Mouse (Mus musculus) granulocyte monocyte progenitor cell, adult 5-6 weeks (primary cell): ENCODE measurements around the gene Slc9a5. TPM values are rescaled to one million over a fixed set of nuclear protein-coding genes. Genes with fewer than 3 reads are reported as not detected.

Experiments used
- ATAC-seq: replicated peaks from 2 replicates; pipeline ENCODE4 v1.8.0; 2016; ENCODE audit warnings: mild to moderate bottlenecking, moderate TSS enrichment, inconsistent platforms; ENCODE audit not compliant: poor library complexity, severe bottlenecking
- total RNA-seq, 2 experiments: library from RNA; stranded (forward) in 1 of 2; stranded (reverse) in 1 of 2; fragments of 200-712, 200-1000 nt in 1 of 2; fragments of >200 nt in 1 of 2; fragmentation: Nextera tagmentation in 1 of 2; gene quantifications; 2 replicates each; pipeline ENCODE4 v1.2.3; 2014 to 2017

Slc9a5 gene
- total RNA-seq, 2 experiments from 2014 or later, result 0.41 to 0.82 TPM

GRCm38 (mm10) chr8:105349096-105349771 is 591 bp downstream of the Slc9a5 start:
- ATAC-seq, result 0 out of 2 replicates have a peak, but pooled peaks have one; percentile 3

DNA sequence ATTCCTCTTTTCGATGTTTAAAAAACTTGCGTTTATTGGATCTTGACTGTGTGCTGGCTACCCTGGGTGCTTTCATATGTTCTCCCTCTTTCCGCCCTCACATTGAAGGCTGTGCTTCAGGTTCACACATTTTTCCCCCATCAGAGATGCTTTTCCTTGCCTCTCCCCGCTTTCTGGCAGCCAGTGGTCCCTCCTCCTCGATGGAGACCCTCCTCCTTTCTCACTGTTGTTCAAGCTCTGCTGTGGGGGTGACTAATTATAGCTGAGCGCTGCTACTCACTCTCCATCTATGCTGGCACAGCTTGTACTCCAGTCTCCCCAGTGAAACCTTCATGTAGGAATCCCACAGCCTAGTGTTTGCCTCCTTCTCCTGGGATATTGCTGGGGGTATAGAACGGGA is 1.5 kb downstream of the Slc9a5 start:
- no peak for ATAC-seq

- no peak for ATAC-seq
These were observed 5.0 kb downstream of the Slc9a5 start for GRCm38 (mm10) chr8:105353583-105354135.

- ATAC-seq, result no peak
These were observed 5.9 kb downstream of the Slc9a5 start for GRCm38 (mm10) chr8:105354549-105354948.

DNA sequence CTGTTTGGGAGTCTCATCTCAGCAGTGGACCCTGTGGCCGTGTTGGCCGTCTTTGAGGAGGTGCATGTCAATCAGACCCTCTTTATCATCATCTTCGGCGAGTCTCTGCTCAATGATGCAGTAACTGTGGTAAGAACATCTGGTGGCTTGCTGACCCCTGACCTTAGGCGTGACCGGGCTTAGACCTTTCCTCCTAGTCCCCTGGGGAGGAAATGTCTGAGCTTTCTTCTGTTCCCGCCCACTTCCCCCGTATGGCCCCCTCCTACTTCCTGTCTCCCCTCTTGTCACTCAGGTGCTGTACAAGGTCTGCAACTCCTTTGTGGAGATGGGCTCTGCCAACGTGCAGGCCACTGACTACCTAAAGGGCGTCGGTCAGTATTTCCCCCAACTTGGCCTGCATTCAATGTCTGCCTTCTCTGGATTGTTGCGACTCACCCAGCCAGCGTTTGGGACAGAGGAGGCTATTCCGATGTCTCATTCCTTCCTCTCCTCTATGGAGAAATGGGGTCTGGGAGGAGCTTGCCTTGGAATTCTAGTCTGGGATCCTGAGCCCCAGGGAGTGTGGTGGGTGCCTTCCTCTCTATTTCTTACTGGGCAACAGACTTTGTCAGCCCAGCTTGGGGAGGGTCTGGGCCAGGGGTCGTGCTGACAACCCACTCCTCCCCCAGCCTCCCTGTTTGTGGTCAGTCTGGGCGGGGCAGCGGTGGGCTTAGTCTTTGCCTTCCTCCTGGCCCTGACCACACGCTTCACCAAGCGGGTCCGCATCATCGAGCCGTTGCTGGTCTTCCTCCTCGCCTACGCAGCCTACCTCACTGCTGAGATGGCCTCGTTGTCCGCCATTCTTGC is 6.8 kb downstream of the Slc9a5 start:
- peak; percentile 41; the same call in 1 of the 2 replicates for ATAC-seq

DNA sequence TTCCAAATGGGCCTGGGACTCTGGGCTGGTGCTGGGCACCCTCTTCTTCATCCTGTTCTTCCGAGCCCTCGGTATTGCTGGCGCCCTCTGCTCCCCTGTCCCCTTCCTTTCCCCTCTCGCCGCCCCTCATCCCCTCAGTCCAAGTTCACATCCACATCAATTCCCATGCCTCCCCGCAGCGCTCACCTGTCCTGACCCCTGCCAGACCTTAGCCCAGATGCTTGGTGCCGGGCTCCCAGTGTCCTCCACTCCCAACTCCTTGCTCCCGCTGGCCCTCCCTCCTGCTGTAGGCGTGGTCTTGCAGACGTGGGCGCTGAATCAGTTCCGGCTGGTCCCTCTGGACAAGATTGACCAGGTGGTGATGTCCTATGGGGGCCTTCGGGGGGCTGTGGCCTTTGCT is 8.0 kb downstream of the Slc9a5 start:
- ATAC-seq, result no peak

GRCm38 (mm10) chr8:105359208-105359607 is 10.6 kb downstream of the Slc9a5 start:
- ATAC-seq, result no peak

DNA sequence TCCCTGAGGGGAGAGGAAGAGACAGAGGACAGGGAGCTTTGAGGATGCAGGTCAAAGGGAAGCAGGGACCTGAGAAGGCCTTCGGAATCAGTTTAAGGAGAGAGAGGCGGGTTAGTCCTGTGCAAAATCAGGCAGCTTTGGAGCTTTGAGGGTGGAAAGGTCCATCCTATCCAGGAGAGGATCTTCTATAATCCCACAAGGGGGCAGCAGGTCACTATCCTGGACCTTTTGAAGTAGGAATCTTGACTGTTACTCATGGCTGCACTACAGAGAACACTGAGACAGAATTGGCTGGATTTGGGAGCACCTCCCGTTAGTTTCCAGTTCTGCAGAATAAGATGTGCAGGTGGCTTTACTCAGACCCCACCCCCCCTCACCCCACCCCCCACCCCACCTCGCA is 11.0 kb downstream of the Slc9a5 start:
- ATAC-seq, result no peak

DNA sequence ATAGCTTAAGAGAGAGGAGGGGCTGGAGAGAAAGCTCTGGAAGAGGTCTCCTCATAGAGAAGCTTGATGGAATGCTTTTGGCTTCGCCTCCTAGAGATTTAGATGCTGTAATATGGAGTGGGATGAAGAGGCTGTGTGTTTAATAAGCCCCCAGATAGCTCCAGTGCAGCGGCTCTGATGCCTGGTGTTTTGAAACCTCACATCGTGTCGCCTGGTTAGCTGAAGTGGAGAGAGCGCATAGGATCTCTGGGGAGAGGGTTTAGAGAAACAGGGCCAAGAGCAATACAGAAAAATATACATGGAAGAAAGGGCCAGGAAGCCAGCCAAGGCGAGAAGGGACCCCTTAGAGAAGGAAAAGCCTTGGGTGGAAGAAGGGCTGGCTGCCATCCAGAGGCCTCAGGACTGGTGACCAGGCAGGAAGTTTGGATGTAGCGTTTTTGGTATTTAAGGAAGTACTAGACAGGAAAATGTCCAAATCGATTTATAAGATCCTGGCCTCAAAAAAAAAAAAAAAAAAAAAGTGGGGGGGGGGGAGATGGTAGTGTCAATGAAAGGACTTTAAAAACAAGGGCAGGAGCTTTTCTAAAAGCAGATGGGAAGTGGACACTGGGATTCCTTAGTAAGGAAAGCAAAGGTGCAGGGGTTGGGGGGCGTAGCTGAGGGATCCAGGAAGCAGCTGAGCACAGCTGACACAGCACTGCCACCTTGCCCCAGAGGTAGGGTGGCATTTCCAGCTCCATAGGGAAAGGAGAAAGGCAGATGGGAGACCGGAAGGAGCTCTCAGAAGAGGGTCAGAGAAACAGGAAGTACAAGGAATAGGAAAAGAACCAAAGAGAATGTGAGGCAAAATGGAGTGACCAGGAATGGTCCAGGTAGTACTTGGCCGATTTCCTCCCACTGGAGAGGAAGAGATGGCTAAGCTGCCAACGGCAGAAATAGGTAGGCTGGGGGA is 13.4 kb downstream of the Slc9a5 start:
- ATAC-seq, result peak; percentile 44; the same call in 1 of the 2 replicates

GRCm38 (mm10) chr8:105367107-105367506 is 18.5 kb downstream of the Slc9a5 start:
- ATAC-seq, result peak; percentile 50; the same call in 1 of the 2 replicates

DNA sequence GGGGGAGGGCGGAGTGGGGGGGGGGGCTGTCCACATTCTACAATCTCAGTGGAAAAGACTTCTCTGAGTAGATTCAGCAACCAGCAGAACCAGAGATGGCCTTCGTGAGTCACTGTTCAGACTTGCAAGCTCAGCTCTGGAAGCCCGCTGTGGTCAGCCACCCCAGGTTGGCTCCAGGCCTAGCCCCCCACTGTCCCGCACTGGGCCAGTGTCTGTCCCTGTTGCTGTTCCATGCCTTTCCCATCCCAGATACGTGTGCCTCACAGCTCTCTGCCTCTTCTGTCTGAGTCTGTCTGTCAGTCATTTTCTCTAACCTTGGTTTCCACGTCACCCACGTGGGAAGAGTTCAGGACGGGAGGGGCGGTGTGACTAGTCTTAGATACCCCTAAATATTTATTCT is 23.8 kb downstream of the Slc9a5 start:
- no peak for ATAC-seq

DNA sequence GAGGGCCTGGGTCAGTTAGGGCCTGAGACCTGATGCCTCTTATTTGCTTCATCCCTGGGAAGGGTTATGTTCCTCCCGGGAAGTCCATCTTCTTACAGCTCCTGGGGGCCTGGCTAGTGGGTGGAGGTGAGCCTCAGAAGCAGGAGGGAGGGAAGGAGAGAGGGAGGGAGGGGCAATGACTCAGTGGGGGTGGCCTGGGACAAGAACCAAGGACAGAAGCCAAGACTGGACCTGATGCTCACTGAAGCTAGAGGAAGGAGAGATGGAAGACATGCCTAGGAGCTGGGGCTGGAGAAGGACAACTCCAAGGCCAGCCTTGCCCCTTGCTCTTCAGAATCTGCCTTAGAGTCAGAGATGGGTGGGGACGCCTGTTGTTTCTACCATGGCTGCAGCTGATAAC is 24.4 kb downstream of the Slc9a5 start, which contains the start of gene Plekhg4:
Gene Plekhg4, plus strand, starts transcription at position 243 of the 400 bp plus-strand sequence.
- ATAC-seq, result no peak

DNA sequence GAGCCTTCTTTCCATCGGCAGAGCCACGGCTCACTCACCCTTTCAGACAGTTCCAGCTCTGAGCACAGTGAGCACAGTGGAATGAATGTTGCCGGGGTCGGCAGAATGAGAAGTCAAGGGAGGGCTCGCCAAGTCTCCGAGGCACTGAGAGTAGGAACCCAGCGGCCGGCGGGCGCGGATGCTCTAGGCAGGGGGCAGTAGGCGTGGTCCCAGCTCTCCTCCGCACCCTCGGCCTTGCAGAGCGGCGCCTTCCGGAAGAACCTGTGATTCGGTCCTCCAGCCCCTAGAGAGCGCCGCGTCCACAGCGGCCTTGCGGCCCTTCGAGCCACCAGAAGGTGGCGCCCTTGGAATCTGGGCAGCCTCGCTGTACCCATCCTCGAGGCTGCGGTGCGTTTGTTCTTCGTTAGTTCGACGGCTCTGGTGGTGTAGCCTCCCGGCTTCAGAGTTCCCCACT is 25.9 kb downstream of the Slc9a5 start:
- peak; percentile 72 for ATAC-seq

DNA sequence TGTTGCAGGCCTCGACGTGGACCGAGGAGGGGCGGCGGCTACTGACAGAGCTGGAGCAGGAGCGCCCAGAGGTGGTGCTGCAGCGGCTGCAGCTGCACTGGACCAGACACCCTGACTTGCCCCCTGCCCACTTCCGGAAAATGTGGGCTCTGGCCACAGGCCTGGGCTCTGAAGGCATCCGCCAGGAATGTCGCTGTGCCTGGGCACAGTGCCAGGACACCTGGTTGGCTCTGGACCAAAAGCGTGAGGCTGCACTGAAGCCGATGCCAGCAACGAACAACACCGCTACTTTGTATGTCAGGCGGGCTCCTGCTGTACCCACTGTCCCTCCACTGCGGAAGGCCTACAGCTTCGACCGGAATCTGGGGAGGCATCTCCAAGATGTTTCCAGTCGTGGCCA is 30.0 kb downstream of the Slc9a5 start:
- no peak for ATAC-seq

- no peak for ATAC-seq
These were observed 31.7 kb downstream of the Slc9a5 start for GRCm38 (mm10) chr8:105380308-105380707.

DNA sequence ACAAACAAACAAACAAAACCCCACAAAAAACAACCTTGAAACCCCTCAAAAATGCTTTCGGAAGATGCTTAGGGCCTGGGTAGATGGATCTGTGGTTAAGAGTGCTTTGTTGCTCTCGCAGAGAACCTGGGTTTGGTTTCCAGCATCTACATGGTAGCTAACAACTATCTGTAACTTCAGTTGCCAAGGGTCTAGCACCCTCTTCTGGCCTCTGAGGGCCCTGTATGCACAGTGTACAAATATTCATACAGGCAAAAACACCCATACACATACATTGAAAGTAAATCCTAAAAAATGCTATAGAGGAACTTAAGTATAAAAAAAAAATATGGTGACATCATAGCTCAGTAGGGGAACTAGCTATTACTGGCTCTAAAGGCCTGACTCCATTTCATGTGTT is 35.4 kb downstream of the Slc9a5 start:
- ATAC-seq, result peak; percentile 42

- ATAC-seq, result no peak
These were observed 38.5 kb downstream of the Slc9a5 start for GRCm38 (mm10) chr8:105387151-105387550.

GRCm38 (mm10) chr8:105389096-105389495 is 40.5 kb downstream of the Slc9a5 start:
- ATAC-seq, result no peak

GRCm38 (mm10) chr8:105393089-105393787 is 44.6 kb downstream of the Slc9a5 start:
- peak; percentile 84 for ATAC-seq
